Mouse (Mus musculus): ENCODE measurements around the gene Avpr2. TPM values are rescaled to one million over a fixed set of nuclear protein-coding genes. Genes with fewer than 3 reads are reported as not detected.
A peak's percentile ranks its signal among the peaks of the same experiment; 100 is the strongest.

The Avpr2 gene
- total RNA-seq, 2 experiments from 2014 or later: 0.12 TPM; not detected in 1

- peak; percentile 88 for ATAC-seq (replicated peaks; ENCODE audit: poor library complexity)
Measured at GRCm38 (mm10) chrX:73914827-73915703, 23.2 kb downstream of the Avpr2 start.

DNA sequence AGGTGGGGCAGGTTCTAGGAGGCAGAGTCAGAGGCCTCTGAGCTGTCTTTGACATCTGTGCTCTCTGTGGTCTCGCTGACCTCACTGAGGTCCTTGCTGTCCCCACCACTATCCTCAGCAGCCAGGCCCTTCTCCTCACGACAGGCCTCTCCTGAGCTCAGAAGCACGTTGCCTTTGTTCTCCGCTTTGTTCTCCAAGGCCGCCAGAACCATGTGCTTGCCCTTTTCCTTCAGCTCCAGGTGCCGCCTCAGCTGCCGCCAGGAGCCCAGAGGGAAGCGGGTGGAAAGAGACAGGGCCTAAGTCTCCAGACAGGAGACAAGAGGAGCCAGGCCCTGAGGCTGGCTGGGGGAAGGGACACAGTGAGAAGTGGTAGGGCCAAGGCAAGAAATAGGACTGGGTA is 25.0 kb downstream of the Avpr2 start:
- ATAC-seq (replicated peaks; ENCODE audit: poor library complexity): no peak

GRCm38 (mm10) chrX:73918631-73919030 is 26.7 kb downstream of the Avpr2 start:
- no peak for ATAC-seq (replicated peaks; ENCODE audit: poor library complexity)

DNA sequence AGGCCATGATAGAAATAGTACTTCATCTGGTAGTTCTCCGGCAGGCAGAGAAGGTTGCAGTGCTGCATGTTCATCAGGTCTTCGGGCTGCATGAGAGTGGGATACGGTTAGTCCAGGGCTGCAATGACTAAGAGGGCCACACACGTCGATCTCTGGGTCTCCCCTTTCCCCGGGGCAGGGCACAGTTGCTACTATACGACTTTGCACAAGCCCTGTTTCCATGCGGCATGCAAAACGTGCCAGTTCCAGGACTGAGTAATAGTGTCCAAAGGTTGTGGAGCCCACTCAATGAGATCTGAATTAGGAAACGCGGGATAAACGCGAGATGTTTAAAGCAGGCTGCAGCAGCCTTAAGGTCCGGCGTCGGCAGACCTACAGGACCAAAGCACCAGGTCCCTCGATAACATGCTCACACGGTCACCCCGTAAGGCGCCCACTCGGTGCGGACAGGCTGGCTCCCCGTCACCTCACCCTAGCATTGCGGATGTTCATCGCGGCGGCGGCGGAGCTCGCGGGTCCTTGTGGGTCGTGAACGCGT is 29.5 kb downstream of the Avpr2 start:
- ATAC-seq (replicated peaks; ENCODE audit: poor library complexity): 0 out of 2 replicates have a peak, but pooled peaks have one; percentile 1

GRCm38 (mm10) chrX:73921823-73922549 is 30.1 kb downstream of the Avpr2 start, which contains the start of the genes Arhgap4 and Naa10:
Gene Arhgap4, minus strand, starts transcription at chrX:73921870.
Gene Naa10, minus strand, starts transcription at chrX:73921944.
- peak; percentile 97 for ATAC-seq (replicated peaks; ENCODE audit: poor library complexity)

- ATAC-seq (replicated peaks; ENCODE audit: poor library complexity): 0 out of 2 replicates have a peak, but pooled peaks have one; percentile 11
Measured at GRCm38 (mm10) chrX:73922550-73922882, 30.6 kb downstream of the Avpr2 start.

DNA sequence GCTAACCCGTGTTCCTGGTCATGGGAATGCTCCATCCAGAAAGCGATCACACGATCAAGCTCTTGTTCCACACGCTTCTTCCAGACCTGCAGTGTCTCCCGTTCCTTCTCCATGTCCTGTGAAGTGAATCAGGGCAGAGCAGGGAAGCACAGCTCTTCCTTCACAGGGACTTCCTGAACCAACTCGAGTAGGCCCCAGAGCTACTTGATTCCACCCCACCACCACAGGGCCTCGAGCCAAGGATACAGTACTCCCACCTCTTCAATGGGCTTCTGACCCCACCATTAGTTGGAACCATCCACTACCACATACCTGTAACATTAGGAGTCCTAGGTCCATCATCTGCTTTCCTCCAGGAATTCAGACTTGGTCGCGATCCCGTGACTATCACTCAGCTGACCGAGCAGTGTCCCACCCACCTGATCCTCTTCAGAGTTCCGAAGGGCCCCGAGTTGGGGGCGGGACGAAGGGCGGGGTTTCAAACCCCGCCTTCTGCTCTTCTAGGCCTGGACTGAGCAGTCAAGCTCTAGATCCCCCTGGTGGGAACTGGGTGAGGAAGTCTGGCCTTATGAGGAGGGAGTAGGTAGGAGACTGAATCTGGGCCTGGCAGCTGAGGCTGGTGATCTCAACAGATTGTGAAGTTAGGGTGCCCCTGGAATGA is 38.6 kb downstream of the Avpr2 start, which contains the start of gene Renbp:
Gene Renbp, minus strand, starts transcription at position 449 of the 661 bp plus-strand sequence.
- peak; percentile 98 for ATAC-seq (replicated peaks; ENCODE audit: poor library complexity)

DNA sequence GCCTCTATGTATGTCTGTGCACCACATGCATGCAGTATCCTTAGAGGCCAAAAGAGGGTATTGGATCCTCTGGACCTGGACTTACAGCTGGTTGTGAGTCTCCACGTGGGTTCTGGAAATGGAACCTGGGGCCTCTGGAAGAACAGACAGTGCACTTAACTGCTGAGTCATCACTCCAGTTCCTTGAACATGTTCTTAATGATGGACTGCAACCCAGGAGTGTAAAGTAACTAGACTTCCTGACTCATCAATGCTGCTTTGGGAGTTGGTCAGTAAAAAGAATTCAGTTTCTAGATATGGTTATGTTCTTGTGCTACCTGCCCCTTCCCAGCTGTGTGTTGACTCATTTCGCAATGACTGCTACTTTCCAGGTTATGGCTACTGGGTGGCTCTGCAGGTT is 40.0 kb downstream of the Avpr2 start:
- ATAC-seq (replicated peaks; ENCODE audit: poor library complexity): no peak

DNA sequence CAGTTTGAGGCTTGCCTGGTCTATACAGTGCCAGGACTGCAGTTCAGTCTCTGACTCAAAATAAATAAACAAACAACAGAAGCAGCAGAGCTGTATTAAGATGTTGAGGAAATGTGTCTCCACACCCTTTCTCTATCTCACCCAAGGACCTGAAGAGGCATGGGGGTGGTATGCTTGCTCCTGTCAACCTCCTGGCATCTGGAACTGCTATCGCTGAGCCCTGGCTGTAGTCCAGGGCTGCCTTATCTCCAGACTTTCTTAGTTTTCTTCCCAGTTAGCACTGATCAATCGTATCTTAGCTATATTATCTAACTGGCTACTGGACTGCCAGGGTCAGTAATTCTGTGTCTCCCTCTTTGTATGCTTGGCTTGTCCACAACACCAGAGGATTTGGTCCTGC is 50.0 kb downstream of the Avpr2 start:
- 0 out of 2 replicates have a peak, but pooled peaks have one; percentile 39 for ATAC-seq (replicated peaks; ENCODE audit: poor library complexity)

DNA sequence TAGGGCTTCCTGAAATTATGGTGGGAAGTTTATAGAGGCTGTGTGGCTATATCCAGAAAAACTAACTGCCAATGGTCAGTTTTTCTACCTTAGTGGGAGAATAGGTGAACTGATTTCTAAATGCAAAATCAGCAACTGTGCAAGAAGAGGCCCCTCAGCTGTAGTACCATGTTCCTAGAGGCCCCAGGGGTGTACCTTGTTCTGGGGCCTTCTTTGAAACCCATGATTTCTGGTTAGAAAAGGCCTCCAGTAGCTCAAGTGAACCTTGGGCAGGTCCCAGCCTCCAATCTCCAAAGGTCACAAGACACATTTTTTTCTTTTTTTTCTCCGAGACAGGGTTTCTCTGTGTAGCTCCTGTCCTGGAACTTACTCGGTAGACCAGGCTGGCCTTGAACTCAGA is 50.4 kb downstream of the Avpr2 start:
- ATAC-seq (replicated peaks; ENCODE audit: poor library complexity): no peak

Other genes with a start within 250 kb of the Avpr2 start
- gene Pnck, start 232.0 kb upstream of the Avpr2 start, total RNA-seq (2015): 0.71 and 1.2 TPM in 2 replicates
- gene Pnck, start 232.0 kb upstream of the Avpr2 start, total RNA-seq (2017): 0.21 TPM in 1 of 2 replicates, not detected in the other
- gene Slc6a8, start 219.0 kb upstream of the Avpr2 start, total RNA-seq (2015): 0.07 and 0.61 TPM in 2 replicates
- gene Slc6a8, start 219.0 kb upstream of the Avpr2 start, total RNA-seq (2017): 0.04 TPM in 1 of 2 replicates, not detected in the other
- 265 and 285 TPM in 2 replicates for gene Bcap31, start 175.9 kb upstream of the Avpr2 start, total RNA-seq (2015)
- gene Bcap31, start 175.9 kb upstream of the Avpr2 start, total RNA-seq (2017): 218 and 226 TPM in 2 replicates
- 34.7 and 37.8 TPM in 2 replicates for gene Abcd1, start 175.5 kb upstream of the Avpr2 start, total RNA-seq (2015)
- gene Abcd1, start 175.5 kb upstream of the Avpr2 start, total RNA-seq (2017): 13.6 and 19.4 TPM in 2 replicates
- not detected in 2 replicates for gene Plxnb3, start 135.0 kb upstream of the Avpr2 start, total RNA-seq (2015)
- gene Plxnb3, start 135.0 kb upstream of the Avpr2 start, total RNA-seq (2017): 0.50 TPM in 1 of 2 replicates, not detected in the other
- gene Srpk3, start 117.7 kb upstream of the Avpr2 start, total RNA-seq (2015): not detected in 2 replicates
- 0.20 TPM in 1 of 2 replicates, not detected in the other for gene Srpk3, start 117.7 kb upstream of the Avpr2 start, total RNA-seq (2017)
- 376 and 396 TPM in 2 replicates for gene Idh3g, start 105.2 kb upstream of the Avpr2 start, total RNA-seq (2015)
- gene Idh3g, start 105.2 kb upstream of the Avpr2 start, total RNA-seq (2017): 231 and 238 TPM in 2 replicates
- 537 and 612 TPM in 2 replicates for gene Ssr4, start 105.1 kb upstream of the Avpr2 start, total RNA-seq (2015)
- gene Ssr4, start 105.1 kb upstream of the Avpr2 start, total RNA-seq (2017): 295 and 337 TPM in 2 replicates
- gene Pdzd4, start 67.1 kb upstream of the Avpr2 start, total RNA-seq (2015): 0.32 and 0.51 TPM in 2 replicates
- 1.2 and 2.1 TPM in 2 replicates for gene Pdzd4, start 67.1 kb upstream of the Avpr2 start, total RNA-seq (2017)
- gene L1cam, start 4.0 kb downstream of the Avpr2 start, total RNA-seq (2015): 1.3 and 1.5 TPM in 2 replicates
- 0.17 and 0.46 TPM in 2 replicates for gene L1cam, start 4.0 kb downstream of the Avpr2 start, total RNA-seq (2017)
- 21.8 and 25.2 TPM in 2 replicates for gene Arhgap4, start 29.8 kb downstream of the Avpr2 start, total RNA-seq (2015)
- gene Arhgap4, start 29.8 kb downstream of the Avpr2 start, total RNA-seq (2017): 39.2 and 40.1 TPM in 2 replicates
- gene Naa10, start 29.8 kb downstream of the Avpr2 start, total RNA-seq (2015): 115 and 125 TPM in 2 replicates
- 169 and 186 TPM in 2 replicates for gene Naa10, start 29.8 kb downstream of the Avpr2 start, total RNA-seq (2017)
- gene Renbp, start 38.7 kb downstream of the Avpr2 start, total RNA-seq (2015): 7.5 and 7.6 TPM in 2 replicates
- gene Renbp, start 38.7 kb downstream of the Avpr2 start, total RNA-seq (2017): 17.6 and 33.4 TPM in 2 replicates
- 125 and 129 TPM in 2 replicates for gene Hcfc1, start 74.3 kb downstream of the Avpr2 start, total RNA-seq (2015)
- gene Hcfc1, start 74.3 kb downstream of the Avpr2 start, total RNA-seq (2017): 52.3 and 61.8 TPM in 2 replicates
- gene Irak1, start 131.8 kb downstream of the Avpr2 start, total RNA-seq (2015): 74.6 and 83.9 TPM in 2 replicates
- gene Irak1, start 131.8 kb downstream of the Avpr2 start, total RNA-seq (2017): 53.9 and 57.1 TPM in 2 replicates
- gene Opn1mw, start 235.4 kb downstream of the Avpr2 start, total RNA-seq (2015): not detected in 2 replicates
- not detected in 2 replicates for gene Opn1mw, start 235.4 kb downstream of the Avpr2 start, total RNA-seq (2017)
- gene Mecp2, start 243.3 kb downstream of the Avpr2 start, total RNA-seq (2015): 16.3 and 16.9 TPM in 2 replicates
- 15.3 and 18.8 TPM in 2 replicates for gene Mecp2, start 243.3 kb downstream of the Avpr2 start, total RNA-seq (2017)